Comparison of ENCODE assay signal across 11 mouse cellular contexts in genomic region chr14:74871220-74871619, GRCm38 (mm10).
DNase-seq lines count a peak whose midpoint lies in the region; ATAC-seq and TF ChIP-seq lines count a peak whose summit lies in the region.
"Had no signal": no experiment of that assay in that cellular context is flagged by ENCODE, and none has a peak within 500 bp of the region (broad histone marks: within the 10 kb centered on the region; RNA-seq: fewer than 3 reads in every experiment).

No protein-coding gene starts in this region.

- no peak overlapping the region for H3K4me2 ChIP-seq in kidney, embryonic 16.5 days (replicated peaks; ENCODE audit: low read depth, low read length)
- no peak overlapping the region for H3K4me2 ChIP-seq in midbrain, embryonic 15.5 days

- H3K9me3 ChIP-seq in kidney, embryonic 16.5 days (ENCODE audit: low read length) = 0 out of 2 replicates have a peak, but pooled peaks cover 3% of the 10 kb centered on the region
- H3K9me3 ChIP-seq in midbrain, embryonic 15.5 days = no peaks in the 10 kb centered on the region

- peak; percentile 92 for DNase-seq in heart, adult 11 months
- DNase-seq in heart, postnatal 25 days (ENCODE audit: low spot score) = no peak
- DNase-seq in heart, adult 2 months = peak in 1 of 2 experiments; percentile 48
- peak; percentile 73 for DNase-seq in lung, postnatal 14 days
- no peak for DNase-seq in embryo, embryonic 11 days
- DNase-seq: retina, postnatal 1 day had no signal

- H3K27me3 ChIP-seq in heart, adult 2 months (ENCODE audit: control insufficient read depth, insufficient read depth, low read length) = no peaks in the 10 kb centered on the region
- no peaks in the 10 kb centered on the region for H3K27me3 ChIP-seq in kidney, embryonic 16.5 days (ENCODE audit: insufficient read depth, low read length)
- no peaks in the 10 kb centered on the region for H3K27me3 ChIP-seq in midbrain, embryonic 15.5 days (replicated peaks)

- no peak for TF ChIP-seq POLR2A in heart, adult 2 months (IDR thresholded peaks at IDR 0.05; ENCODE audit: insufficient read depth, low read depth, low read length)

- H3K4me3 ChIP-seq in heart, adult 2 months = no peak overlapping the region
- no peak overlapping the region for H3K4me3 ChIP-seq in kidney, embryonic 16.5 days (ENCODE audit: low read length)
- H3K4me3 ChIP-seq in midbrain, embryonic 15.5 days = no peak overlapping the region

- peaks cover 13% of the 10 kb centered on the region for H3K36me3 ChIP-seq in heart, adult 2 months (ENCODE audit: control insufficient read depth, insufficient read depth, low read length)
- H3K36me3 ChIP-seq in kidney, embryonic 16.5 days (ENCODE audit: insufficient read depth, low read length) = no peaks in the 10 kb centered on the region
- no peaks in the 10 kb centered on the region for H3K36me3 ChIP-seq in midbrain, embryonic 15.5 days (replicated peaks)

- peaks cover 32% of the 10 kb centered on the region for H3K4me1 ChIP-seq in heart, adult 2 months (ENCODE audit: control insufficient read depth, insufficient read depth, low read length)
- peaks cover 50% of the 10 kb centered on the region for H3K4me1 ChIP-seq in kidney, embryonic 16.5 days (ENCODE audit: insufficient read depth, low read length)
- peaks cover 15% of the 10 kb centered on the region for H3K4me1 ChIP-seq in midbrain, embryonic 15.5 days

- peak overlapping the region; percentile 54; the same call in 1 of the 2 replicates for H3K27ac ChIP-seq in heart, adult 2 months
- H3K27ac ChIP-seq in kidney, embryonic 16.5 days (ENCODE audit: low read length) = peak overlapping the region; percentile 49; the same call in 1 of the 2 replicates
- no peak overlapping the region for H3K27ac ChIP-seq in midbrain, embryonic 15.5 days
- H3K27ac ChIP-seq: liver, embryonic 14.5 days had no signal

- intact Hi-C loops in heart, postnatal 25 days (cut with DNase I) = no loop called here
- intact Hi-C loops in heart, adult 2 months (cut with DNase I) = no loop called here

- H3K9ac ChIP-seq in heart, adult 2 months (ENCODE audit: low read depth, low read length) = no peak overlapping the region
- no peak overlapping the region; the same call in 1 of the 2 replicates for H3K9ac ChIP-seq in kidney, embryonic 16.5 days (replicated peaks; ENCODE audit: low read length)
- no peak overlapping the region for H3K9ac ChIP-seq in midbrain, embryonic 15.5 days
- H3K9ac ChIP-seq: liver, embryonic 14.5 days had no signal

- H3K79me2 ChIP-seq in heart, adult 2 months (replicated peaks; ENCODE audit: control insufficient read depth, insufficient read depth, low read length) = peaks cover 7% of the 10 kb centered on the region

- WGBS in heart, adult 2 months = 33% methylated on average over 4 of the region's 4 CpGs
- 40% methylated on average over 4 of the region's 4 CpGs for WGBS in kidney, embryonic 16.5 days
- WGBS in midbrain, embryonic 15.5 days = 63% methylated on average over 4 of the region's 4 CpGs

- no peak for TF ChIP-seq CTCF in heart, adult 2 months (IDR thresholded peaks at IDR 0.05)

- TF ChIP-seq EP300 in heart, adult 2 months (IDR thresholded peaks at IDR 0.05; ENCODE audit: insufficient read depth, low read depth, low read length) = no peak

- ATAC-seq in kidney, embryonic 16.5 days (ENCODE audit: low FRiP score, low TSS enrichment) = no peak
- ATAC-seq in megakaryocyte, adult 5-6 weeks (ENCODE audit: poor library complexity, severe bottlenecking) = no peak
- ATAC-seq in midbrain, embryonic 15.5 days (replicated peaks) = no peak
- ATAC-seq: CD4-positive, CD25-positive, alpha-beta regulatory T cell, adult 4 months had no signal

Comparison
In these comparisons a context has a peak if more than half of its experiments do, and no peak if none do; other contexts are left out.
1. DNase-seq: peak in heart, adult 11 months (single experiment) and lung, postnatal 14 days (single experiment); none in heart, postnatal 25 days (single experiment) and embryo, embryonic 11 days (single experiment).